Mouse (Mus musculus): ENCODE results near the gene Wwox. TPM values are rescaled to one million over a fixed set of nuclear protein-coding genes. Genes with fewer than 3 reads are reported as not detected.

Gene Wwox
- polyA plus RNA-seq, 1 experiment, result 4.7 TPM

DNA sequence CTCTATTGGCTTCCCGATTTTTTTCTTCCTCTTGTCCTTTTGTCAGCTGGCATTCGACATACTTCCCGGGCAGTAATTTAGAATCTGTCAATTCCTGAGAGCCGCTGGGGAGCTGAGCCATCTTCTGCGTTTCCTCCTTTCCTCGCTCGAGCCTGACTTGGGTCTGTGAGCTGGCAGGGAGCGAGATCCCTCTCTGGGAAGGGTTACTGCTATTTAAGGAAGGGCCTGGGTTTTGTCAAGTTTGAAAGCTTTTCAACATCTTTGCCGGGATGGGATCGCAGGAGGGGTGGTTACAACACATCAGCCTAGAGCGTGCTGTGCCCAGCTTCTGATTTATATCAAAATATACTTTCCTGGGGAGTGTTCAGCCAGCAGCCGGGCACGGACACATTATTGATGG, 725.4 kb downstream of the Wwox start:
- no peak for TF ChIP-seq FLI1 (IDR thresholded peaks at IDR 0.05; ENCODE audit: low read length)
- TF ChIP-seq GATA1 (IDR thresholded peaks at IDR 0.05; ENCODE audit: borderline replicate concordance, low read length), result no peak
- H3K36me3 ChIP-seq (replicated peaks; ENCODE audit: low read length), result no peaks in the 10 kb centered on the region
- H3K9me3 ChIP-seq, result peaks cover 35% of the 10 kb centered on the region
- H3K27me3 ChIP-seq (replicated peaks), result peaks cover 7% of the 10 kb centered on the region
- H3K4me1 ChIP-seq, result peaks cover 3% of the 10 kb centered on the region; the same call in 1 of the 2 replicates
- no peak overlapping the region for H3K4me3 ChIP-seq (replicated peaks)

DNA sequence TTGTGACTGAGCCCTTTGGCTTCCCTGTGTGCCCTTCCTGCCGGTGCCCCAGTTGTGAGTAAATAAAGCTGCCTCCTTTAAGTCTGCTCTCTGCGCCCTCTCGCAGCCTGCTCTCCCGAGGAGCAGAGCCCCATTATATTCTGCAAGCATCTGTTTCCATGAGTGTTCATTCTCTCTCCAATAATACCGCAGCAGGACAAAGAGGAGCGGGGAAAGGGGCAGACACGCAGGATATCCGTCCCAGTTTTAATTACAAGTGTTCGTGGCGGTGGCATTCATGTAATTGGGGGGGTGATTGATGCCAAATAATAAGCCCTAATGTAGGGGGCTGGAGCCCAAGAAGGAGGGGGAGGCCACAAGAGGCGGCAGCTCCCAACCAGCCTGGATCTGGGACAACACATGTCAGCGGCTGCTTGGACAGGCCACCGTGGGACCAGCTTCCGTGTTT, 734.2 kb downstream of the Wwox start:
- Histone ChIP-seq H3K9me3 (peaks cover 51% of the 10 kb centered on the region), H3K36me3 (replicated peaks; ENCODE audit: low read length) (no peaks in the 10 kb centered on the region), H3K4me3 (replicated peaks) (peak overlapping the region; percentile 10), H3K4me1 (no peaks in the 10 kb centered on the region), H3K27me3 (replicated peaks) (no peaks in the 10 kb centered on the region)
- TF ChIP-seq GATA1 (IDR thresholded peaks at IDR 0.05; ENCODE audit: borderline replicate concordance, low read length) (no peak), FLI1 (IDR thresholded peaks at IDR 0.05; ENCODE audit: low read length) (no peak)

GRCm38 (mm10) chr8:115185431-115185964, 746.0 kb downstream of the Wwox start:
- no peak overlapping the region for H3K4me3 ChIP-seq (replicated peaks)
- no peaks in the 10 kb centered on the region for H3K36me3 ChIP-seq (replicated peaks; ENCODE audit: low read length)
- no peaks in the 10 kb centered on the region for H3K4me1 ChIP-seq
- peaks cover 15% of the 10 kb centered on the region for H3K9me3 ChIP-seq
- no peaks in the 10 kb centered on the region for H3K27me3 ChIP-seq (replicated peaks)
- no peak for TF ChIP-seq GATA1 (IDR thresholded peaks at IDR 0.05; ENCODE audit: borderline replicate concordance, low read length)
- no peak for TF ChIP-seq FLI1 (IDR thresholded peaks at IDR 0.05; ENCODE audit: low read length)

DNA sequence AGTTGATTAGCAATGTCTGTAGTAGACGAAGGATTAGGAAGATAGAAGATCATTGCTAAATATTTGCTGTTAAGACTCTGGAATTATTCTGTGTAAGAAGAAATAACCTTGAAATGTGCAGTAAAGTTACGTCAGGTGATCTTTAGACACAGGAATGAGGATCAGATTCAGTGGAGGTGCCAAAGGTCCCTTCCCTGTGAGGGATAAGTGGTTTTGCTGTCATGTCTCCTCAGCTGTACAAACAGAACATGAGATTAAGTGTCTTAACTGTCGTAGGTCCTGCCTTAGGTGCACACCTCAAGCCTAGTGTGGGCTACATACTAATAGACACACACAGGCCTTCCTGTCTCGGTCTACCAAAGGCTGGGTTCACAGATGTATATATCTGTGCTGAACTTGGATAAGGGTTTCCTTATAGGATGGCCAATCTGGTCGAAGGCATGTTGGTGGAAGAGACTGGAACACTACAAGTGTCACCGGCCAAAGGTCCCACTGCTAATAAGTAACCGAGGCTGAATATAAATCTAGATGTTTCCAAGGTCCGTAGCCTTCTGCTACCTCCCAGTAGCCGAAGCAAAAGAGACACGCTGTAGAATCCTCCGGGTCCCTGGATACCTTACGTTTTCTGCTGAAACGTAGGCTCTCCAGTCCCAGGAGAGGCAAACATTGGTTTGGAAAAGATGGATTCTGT, 746.8 kb downstream of the Wwox start:
- H3K27me3 ChIP-seq (replicated peaks), result no peaks in the 10 kb centered on the region
- no peak for TF ChIP-seq GATA1 (IDR thresholded peaks at IDR 0.05; ENCODE audit: borderline replicate concordance, low read length)
- TF ChIP-seq FLI1 (IDR thresholded peaks at IDR 0.05; ENCODE audit: low read length), result no peak
- H3K4me1 ChIP-seq, result no peaks in the 10 kb centered on the region
- H3K36me3 ChIP-seq (replicated peaks; ENCODE audit: low read length), result no peaks in the 10 kb centered on the region
- H3K9me3 ChIP-seq, result peaks cover 9% of the 10 kb centered on the region
- H3K4me3 ChIP-seq (replicated peaks), result no peak overlapping the region

GRCm38 (mm10) chr8:115186882-115187281, 747.4 kb downstream of the Wwox start:
- no peak for TF ChIP-seq FLI1 (IDR thresholded peaks at IDR 0.05; ENCODE audit: low read length)
- TF ChIP-seq GATA1 (IDR thresholded peaks at IDR 0.05; ENCODE audit: borderline replicate concordance, low read length), result no peak

DNA sequence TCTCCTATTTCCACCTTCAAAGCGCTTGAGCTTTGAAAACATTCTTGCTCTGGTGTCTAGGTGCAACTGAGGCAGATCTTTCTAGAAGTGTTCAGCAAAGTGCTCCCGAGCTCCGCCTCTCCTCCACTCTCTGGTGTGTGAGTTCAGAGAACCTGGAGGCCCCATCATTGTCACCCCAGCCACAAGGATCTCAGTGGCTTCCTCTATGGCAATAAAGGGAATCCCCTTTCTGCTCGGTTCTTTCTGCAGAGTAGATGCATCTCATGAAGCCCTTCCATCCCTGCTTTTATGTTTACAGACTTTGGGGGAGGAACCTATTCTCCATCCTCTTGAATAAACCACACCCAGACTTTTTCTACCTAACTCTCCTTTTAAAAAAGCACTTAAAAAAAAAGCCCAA, 749.0 kb downstream of the Wwox start:
- TF ChIP-seq FLI1 (IDR thresholded peaks at IDR 0.05; ENCODE audit: low read length) (no peak), GATA1 (IDR thresholded peaks at IDR 0.05; ENCODE audit: borderline replicate concordance, low read length) (no peak)
- Histone ChIP-seq H3K27me3 (replicated peaks) (no peaks in the 10 kb centered on the region), H3K4me1 (no peaks in the 10 kb centered on the region), H3K9me3 (peaks cover 16% of the 10 kb centered on the region), H3K36me3 (replicated peaks; ENCODE audit: low read length) (no peaks in the 10 kb centered on the region), H3K4me3 (replicated peaks) (no peak overlapping the region)

More at GRCm38 (mm10) chr8:115186882-115187281, 747.4 kb downstream of the Wwox start:
- no peak overlapping the region for H3K4me3 ChIP-seq (replicated peaks)
- no peaks in the 10 kb centered on the region for H3K27me3 ChIP-seq (replicated peaks)
- no peaks in the 10 kb centered on the region for H3K4me1 ChIP-seq
- peaks cover 9% of the 10 kb centered on the region for H3K9me3 ChIP-seq
- H3K36me3 ChIP-seq (replicated peaks; ENCODE audit: low read length), result no peaks in the 10 kb centered on the region

GRCm38 (mm10) chr8:115189836-115190235, 750.4 kb downstream of the Wwox start:
- Histone ChIP-seq H3K9me3 (peaks cover 25% of the 10 kb centered on the region), H3K36me3 (replicated peaks; ENCODE audit: low read length) (no peaks in the 10 kb centered on the region), H3K27me3 (replicated peaks) (no peaks in the 10 kb centered on the region), H3K4me3 (replicated peaks) (no peak overlapping the region), H3K4me1 (no peaks in the 10 kb centered on the region)
- TF ChIP-seq FLI1 (IDR thresholded peaks at IDR 0.05; ENCODE audit: low read length) (no peak), GATA1 (IDR thresholded peaks at IDR 0.05; ENCODE audit: borderline replicate concordance, low read length) (no peak)

DNA sequence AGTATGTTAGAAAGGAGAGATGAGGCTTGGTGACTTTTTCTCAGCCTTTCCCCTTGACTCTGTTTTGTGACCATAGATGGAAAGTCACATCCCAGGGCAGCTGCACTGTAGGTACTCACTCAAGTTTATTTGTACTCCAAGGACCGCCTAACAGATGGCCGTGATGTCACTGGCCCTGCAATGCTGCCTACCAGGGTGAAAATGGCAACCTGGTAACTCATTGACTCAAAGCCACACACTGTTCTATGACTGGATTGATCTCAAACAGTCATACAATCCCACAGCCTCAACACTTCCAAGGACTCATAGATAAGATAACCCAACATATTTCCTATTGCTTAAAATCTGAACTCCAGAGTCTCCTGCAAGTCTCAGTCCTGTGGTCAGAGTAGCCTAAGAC, 754.3 kb downstream of the Wwox start:
- TF ChIP-seq GATA1 (IDR thresholded peaks at IDR 0.05; ENCODE audit: borderline replicate concordance, low read length) (no peak), FLI1 (IDR thresholded peaks at IDR 0.05; ENCODE audit: low read length) (no peak)
- Histone ChIP-seq H3K9me3 (peaks cover 48% of the 10 kb centered on the region), H3K27me3 (replicated peaks) (no peaks in the 10 kb centered on the region), H3K36me3 (replicated peaks; ENCODE audit: low read length) (no peaks in the 10 kb centered on the region), H3K4me1 (no peaks in the 10 kb centered on the region), H3K4me3 (replicated peaks) (no peak overlapping the region)

DNA sequence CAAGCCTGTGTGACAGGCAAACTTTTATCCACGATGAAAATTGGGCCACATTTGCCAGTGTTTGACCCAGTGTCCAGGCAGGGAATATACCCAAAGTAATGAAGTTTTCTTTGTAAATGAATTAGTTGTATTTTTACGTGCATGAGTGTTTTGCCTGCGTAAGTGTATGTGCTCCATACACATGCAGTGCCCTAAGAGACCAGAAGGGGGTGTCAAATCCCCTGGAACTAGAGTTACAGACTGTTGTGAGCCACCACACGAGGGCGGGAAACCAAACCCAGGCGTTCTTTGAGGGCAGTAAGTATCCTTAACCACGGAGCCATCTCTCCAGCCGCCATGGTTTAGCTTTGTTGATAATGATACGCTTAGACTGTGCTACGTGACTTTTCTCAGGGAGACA, 755.9 kb downstream of the Wwox start:
- H3K27me3 ChIP-seq (replicated peaks), result no peaks in the 10 kb centered on the region
- H3K9me3 ChIP-seq, result peaks cover 44% of the 10 kb centered on the region
- TF ChIP-seq FLI1 (IDR thresholded peaks at IDR 0.05; ENCODE audit: low read length) (no peak), GATA1 (IDR thresholded peaks at IDR 0.05; ENCODE audit: borderline replicate concordance, low read length) (no peak)
- no peak overlapping the region for H3K4me3 ChIP-seq (replicated peaks)
- H3K4me1 ChIP-seq, result no peaks in the 10 kb centered on the region
- no peaks in the 10 kb centered on the region for H3K36me3 ChIP-seq (replicated peaks; ENCODE audit: low read length)

- H3K4me3 ChIP-seq (replicated peaks), result no peak overlapping the region
- peaks cover 44% of the 10 kb centered on the region for H3K9me3 ChIP-seq
- no peaks in the 10 kb centered on the region for H3K36me3 ChIP-seq (replicated peaks; ENCODE audit: low read length)
- H3K27me3 ChIP-seq (replicated peaks), result no peaks in the 10 kb centered on the region
- TF ChIP-seq GATA1 (IDR thresholded peaks at IDR 0.05; ENCODE audit: borderline replicate concordance, low read length), result no peak
- H3K4me1 ChIP-seq, result no peaks in the 10 kb centered on the region
Observed at GRCm38 (mm10) chr8:115196859-115197258, 757.4 kb downstream of the Wwox start.

Measured in megakaryocyte, embryonic 14.5 days (primary cell).